Mouse (Mus musculus) ES-E14 (cell line): ENCODE data around the gene A2ml1. TPM values are rescaled to one million over a fixed set of nuclear protein-coding genes. Genes with fewer than 3 reads are reported as not detected.

ENCODE experiments used
- DNase-seq: peaks from one replicate; pipeline ENCODE4 v3.0.0-alpha.2; 2013; ENCODE audit warnings: low read depth, low spot score
- H3K27ac ChIP-seq: 2 replicates; pipeline ENCODE4 v1.5.1; 2012; ENCODE audit warnings: low read depth, mild to moderate bottlenecking, low read length, moderate library complexity, mixed read lengths; ENCODE audit not compliant: poor library complexity, insufficient read depth, severe bottlenecking
- H3K36me3 ChIP-seq: 2 replicates; pipeline ENCODE4 v1.6.1; 2012; ENCODE audit warnings: mild to moderate bottlenecking, low read length, moderate library complexity, mixed read lengths; ENCODE audit not compliant: control insufficient read depth, poor library complexity, insufficient read depth, severe bottlenecking
- H3K4me1 ChIP-seq, 2 experiments: fragments of 150-350 bp in 1 of 2; sonication (generic) in 1 of 2; 2 replicates each; pipeline ENCODE4 v1.6.1; 2012; ENCODE audit warnings: low read length in 2 of 2, mild to moderate bottlenecking in 1 of 2, mixed read lengths in 1 of 2; ENCODE audit not compliant: control insufficient read depth in 2 of 2, insufficient read depth in 2 of 2, poor library complexity in 1 of 2
- H3K4me3 ChIP-seq, 2 experiments: fragments of 150-350 bp in 1 of 2; sonication (generic) in 1 of 2; 2 replicates each; pipeline ENCODE4 v1.5.1; 2012; ENCODE audit warnings: low read length in 2 of 2, low read depth in 1 of 2, mild to moderate bottlenecking in 1 of 2, mixed read lengths in 1 of 2; ENCODE audit not compliant: insufficient read depth in 1 of 2, poor library complexity in 1 of 2, severe bottlenecking in 1 of 2
- H3K9ac ChIP-seq: 2 replicates; pipeline ENCODE4 v1.6.1; 2012; ENCODE audit warnings: low read depth, mild to moderate bottlenecking, low read length, mixed read lengths; ENCODE audit not compliant: poor library complexity, insufficient read depth, severe bottlenecking
- H3K9me3 ChIP-seq: fragments of 150-350 bp; sonication (generic); 2 replicates; pipeline ENCODE4 v1.6.1; 2012; ENCODE audit warnings: low read depth, mild to moderate bottlenecking, low read length; ENCODE audit not compliant: control insufficient read depth, insufficient read depth
- CHD2 ChIP-seq: IDR thresholded peaks from 2 replicates; pipeline ENCODE4 v1.6.1; 2014; ENCODE audit warnings: mild to moderate bottlenecking, low read depth, low read length, inconsistent platforms
- HCFC1 ChIP-seq: IDR thresholded peaks from 2 replicates; pipeline ENCODE4 v1.6.1; 2012; ENCODE audit warnings: low read length, inconsistent platforms, borderline replicate concordance; ENCODE audit not compliant: insufficient read depth
- MAFK ChIP-seq: IDR thresholded peaks from 2 replicates; pipeline ENCODE4 v1.6.1; 2014; ENCODE audit warnings: mild to moderate bottlenecking, low read depth, low read length, inconsistent platforms; ENCODE audit not compliant: insufficient read depth
- ZC3H11A ChIP-seq: IDR thresholded peaks from 2 replicates; pipeline ENCODE4 v1.6.1; 2012; ENCODE audit warnings: low read depth, mild to moderate bottlenecking, inconsistent platforms, low read length, borderline replicate concordance
- ZNF384 ChIP-seq: IDR thresholded peaks from 2 replicates; pipeline ENCODE4 v1.6.1; 2012; ENCODE audit warnings: low read depth, low read length, inconsistent platforms
- in situ Hi-C, 2 experiments: fragments of 600-800 bp; cut with MboI; formaldehyde crosslinking; loops; one replicate each; pipeline ENCODE4 v1.15.1; 2025; ENCODE audit warnings: low sequenced_read_pairs in 2 of 2, inconsistent platforms in 1 of 2; ENCODE audit not compliant: unreplicated experiment in 2 of 2
- total RNA-seq: library from RNA; depleted of rRNA; stranded (reverse); fragments of 300-350 nt; gene quantifications from 2 replicates; pipeline ENCODE4 v1.2.3, GENCODE M21; 2012

A2ml1 gene
- total RNA-seq, 1 experiment = not detected

GRCm38 (mm10) chr6:128602026-128602425, 20.6 kb upstream of the A2ml1 start:
- in situ Hi-C loops = no loop called here
- DNase-seq = no peak
- no peak overlapping the region for H3K4me3 ChIP-seq
- no peaks in the 10 kb centered on the region for H3K4me1 ChIP-seq
- TF ChIP-seq CHD2 = no peak
- no peak for TF ChIP-seq HCFC1
- no peak for TF ChIP-seq ZC3H11A
- no peaks in the 10 kb centered on the region for H3K36me3 ChIP-seq
- H3K9ac ChIP-seq = no peak overlapping the region
- no peaks in the 10 kb centered on the region for H3K9me3 ChIP-seq
- H3K27ac ChIP-seq = no peak overlapping the region

GRCm38 (mm10) chr6:128599555-128599954, 18.1 kb upstream of the A2ml1 start:
- no peak overlapping the region for H3K27ac ChIP-seq
- in situ Hi-C loops = no loop called here
- H3K4me1 ChIP-seq = no peaks in the 10 kb centered on the region
- no peak overlapping the region for H3K9ac ChIP-seq
- H3K36me3 ChIP-seq = no peaks in the 10 kb centered on the region
- TF ChIP-seq ZC3H11A (no peak), CHD2 (no peak), HCFC1 (no peak), MAFK (no peak), ZNF384 (no peak)
- no peak overlapping the region for H3K4me3 ChIP-seq
- no peak for DNase-seq
- no peaks in the 10 kb centered on the region for H3K9me3 ChIP-seq

DNA sequence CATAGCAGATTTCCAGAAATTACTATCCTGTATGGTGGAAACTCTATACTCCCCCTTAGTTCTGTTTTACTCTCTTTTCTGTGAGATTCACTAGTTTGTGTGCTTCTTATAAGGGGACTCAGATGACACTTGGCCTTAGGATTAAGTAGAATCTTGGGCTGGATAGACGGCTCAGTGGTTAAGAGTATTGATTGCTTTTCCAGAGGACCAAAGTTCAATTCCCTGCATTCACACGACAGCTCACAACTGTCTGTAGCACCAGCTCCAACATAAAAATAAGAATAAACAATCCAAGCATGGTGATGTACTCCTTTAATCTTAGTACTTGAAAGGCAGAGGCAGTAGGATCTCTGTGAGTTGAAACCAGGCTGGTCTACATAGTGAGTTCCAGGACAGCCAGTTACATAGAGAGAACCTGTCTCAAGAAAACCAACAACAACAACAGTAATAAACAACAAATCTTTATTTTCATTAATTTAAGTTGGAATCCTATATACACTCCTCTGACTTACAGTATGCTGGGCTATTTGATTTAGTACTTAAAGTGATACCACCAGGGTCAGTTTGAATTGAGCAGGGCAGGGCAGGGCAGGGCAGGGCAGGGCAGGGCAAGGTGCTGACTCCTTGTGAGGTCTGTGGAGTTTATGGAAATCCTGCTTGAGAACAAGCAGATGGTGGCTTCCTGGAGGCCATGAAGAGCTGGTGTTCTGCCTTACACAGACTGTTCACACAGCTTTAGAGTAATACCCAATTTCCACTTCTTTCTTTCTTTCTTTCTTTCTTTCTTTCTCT, 17.0 kb upstream of the A2ml1 start:
- Histone ChIP-seq H3K9me3 (no peaks in the 10 kb centered on the region), H3K27ac (no peak overlapping the region), H3K9ac (no peak overlapping the region), H3K36me3 (no peaks in the 10 kb centered on the region), H3K4me3 (no peak overlapping the region), H3K4me1 (no peaks in the 10 kb centered on the region)
- in situ Hi-C loops = no loop called here
- no peak for DNase-seq
- TF ChIP-seq ZC3H11A (no peak), MAFK (no peak), HCFC1 (no peak), CHD2 (no peak), ZNF384 (no peak)

DNA sequence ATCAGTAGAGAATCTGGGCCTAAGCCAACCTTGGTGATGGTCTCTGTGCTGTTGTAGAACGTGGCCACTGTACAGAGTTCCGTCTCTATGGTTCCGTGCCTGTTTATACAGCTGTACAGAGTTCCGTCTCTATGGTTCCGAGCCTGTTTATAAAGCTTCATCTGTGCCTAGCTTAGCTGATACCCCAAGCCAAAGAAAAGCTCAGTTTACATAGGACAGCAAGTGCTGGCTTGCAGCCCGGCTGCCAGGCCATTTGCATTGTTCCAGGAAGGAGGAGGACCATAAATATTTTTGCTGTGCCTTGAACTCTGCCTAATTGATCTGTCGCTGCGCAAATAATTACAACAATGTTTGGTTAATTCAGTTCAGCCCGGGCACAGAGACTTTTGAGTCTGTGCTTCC, 15.7 kb upstream of the A2ml1 start:
- TF ChIP-seq CHD2 (no peak), MAFK (no peak), ZC3H11A (no peak), ZNF384 (no peak), HCFC1 (no peak)
- H3K27ac ChIP-seq = no peak overlapping the region
- H3K9ac ChIP-seq = no peak overlapping the region
- no peaks in the 10 kb centered on the region for H3K4me1 ChIP-seq
- H3K4me3 ChIP-seq = no peak overlapping the region
- DNase-seq = no peak
- H3K9me3 ChIP-seq = no peaks in the 10 kb centered on the region
- H3K36me3 ChIP-seq = no peaks in the 10 kb centered on the region
- in situ Hi-C loops = no loop called here

GRCm38 (mm10) chr6:128594651-128595050, 13.2 kb upstream of the A2ml1 start:
- Histone ChIP-seq H3K36me3 (no peaks in the 10 kb centered on the region), H3K27ac (no peak overlapping the region), H3K4me1 (no peaks in the 10 kb centered on the region), H3K9me3 (no peaks in the 10 kb centered on the region), H3K9ac (no peak overlapping the region), H3K4me3 (no peak overlapping the region)
- no peak for DNase-seq
- in situ Hi-C loops = no loop called here
- no peak for TF ChIP-seq HCFC1
- no peak for TF ChIP-seq MAFK
- no peak for TF ChIP-seq ZNF384
- TF ChIP-seq ZC3H11A = no peak
- TF ChIP-seq CHD2 = no peak
